Mouse (Mus musculus): ENCODE measurements around the gene Ccnd3. TPM values are rescaled to one million over a fixed set of nuclear protein-coding genes. Genes with fewer than 3 reads are reported as not detected.
A peak's percentile ranks its signal among the peaks of the same experiment; 100 is the strongest.

Gene Ccnd3
- polyA plus RNA-seq, 1 experiment, result 1,622 TPM

GRCm38 (mm10) chr17:47539128-47539527, 34.3 kb downstream of the Ccnd3 start:
- no peaks in the 10 kb centered on the region for H3K27me3 ChIP-seq (ENCODE audit: control insufficient read depth, insufficient read depth, low read length)
- peak; percentile 43 for DNase-seq
- 33% methylated on average over 4 of the region's 4 CpGs for WGBS
- TF ChIP-seq POLR2A (IDR thresholded peaks at IDR 0.05; ENCODE audit: control insufficient read depth, extremely low read depth, insufficient read depth, low read length, poor library complexity), result no peak
- no peak for TF ChIP-seq CTCF (IDR thresholded peaks at IDR 0.05; ENCODE audit: borderline replicate concordance, control insufficient read depth, extremely low read depth, insufficient read depth, low read length, poor library complexity)
- no peak overlapping the region for H3K4me3 ChIP-seq (ENCODE audit: control insufficient read depth, insufficient read depth, low read length)
- H3K4me1 ChIP-seq (replicated peaks; ENCODE audit: control insufficient read depth, insufficient read depth, low read length), result peaks cover 65% of the 10 kb centered on the region
- H3K36me3 ChIP-seq (ENCODE audit: control insufficient read depth, insufficient read depth, low read length), result peaks cover 29% of the 10 kb centered on the region
- H3K27ac ChIP-seq (ENCODE audit: control insufficient read depth, insufficient read depth, low read length), result peak overlapping the region; percentile 64

GRCm38 (mm10) chr17:47542061-47542460, 37.2 kb downstream of the Ccnd3 start:
- Histone ChIP-seq H3K27me3 (ENCODE audit: control insufficient read depth, insufficient read depth, low read length) (no peaks in the 10 kb centered on the region), H3K36me3 (ENCODE audit: control insufficient read depth, insufficient read depth, low read length) (peaks cover 49% of the 10 kb centered on the region), H3K4me3 (ENCODE audit: control insufficient read depth, insufficient read depth, low read length) (no peak overlapping the region), H3K27ac (ENCODE audit: control insufficient read depth, insufficient read depth, low read length) (peak overlapping the region; percentile 82), H3K4me1 (replicated peaks; ENCODE audit: control insufficient read depth, insufficient read depth, low read length) (peaks cover 70% of the 10 kb centered on the region)
- TF ChIP-seq CTCF (IDR thresholded peaks at IDR 0.05; ENCODE audit: borderline replicate concordance, control insufficient read depth, extremely low read depth, insufficient read depth, low read length, poor library complexity), result no peak
- no peak for TF ChIP-seq POLR2A (IDR thresholded peaks at IDR 0.05; ENCODE audit: control insufficient read depth, extremely low read depth, insufficient read depth, low read length, poor library complexity)
- WGBS, result 10% methylated on average over 5 of the region's 5 CpGs
- DNase-seq, result peak; percentile 89

GRCm38 (mm10) chr17:47543051-47543650, 38.3 kb downstream of the Ccnd3 start:
- Histone ChIP-seq H3K36me3 (ENCODE audit: control insufficient read depth, insufficient read depth, low read length) (peaks cover 41% of the 10 kb centered on the region), H3K27ac (ENCODE audit: control insufficient read depth, insufficient read depth, low read length) (peak overlapping the region; percentile 82), H3K4me1 (replicated peaks; ENCODE audit: control insufficient read depth, insufficient read depth, low read length) (peaks cover 67% of the 10 kb centered on the region), H3K27me3 (ENCODE audit: control insufficient read depth, insufficient read depth, low read length) (no peaks in the 10 kb centered on the region), H3K4me3 (ENCODE audit: control insufficient read depth, insufficient read depth, low read length) (no peak overlapping the region; the same call in 1 of the 2 replicates)
- DNase-seq, result peak; percentile 55
- WGBS, result 13% methylated on average over 7 of the region's 7 CpGs
- 0 out of 2 replicates have a peak, but pooled peaks have one; percentile 2 for TF ChIP-seq POLR2A (IDR thresholded peaks at IDR 0.05; ENCODE audit: control insufficient read depth, extremely low read depth, insufficient read depth, low read length, poor library complexity)
- TF ChIP-seq CTCF (IDR thresholded peaks at IDR 0.05; ENCODE audit: borderline replicate concordance, control insufficient read depth, extremely low read depth, insufficient read depth, low read length, poor library complexity), result no peak

GRCm38 (mm10) chr17:47545154-47545553, 40.3 kb downstream of the Ccnd3 start:
- 90% methylated on average over 12 of the region's 12 CpGs for WGBS
- peaks cover 36% of the 10 kb centered on the region for H3K36me3 ChIP-seq (ENCODE audit: control insufficient read depth, insufficient read depth, low read length)
- no peak overlapping the region for H3K4me3 ChIP-seq (ENCODE audit: control insufficient read depth, insufficient read depth, low read length)

GRCm38 (mm10) chr17:47545861-47546331, 41.0 kb downstream of the Ccnd3 start:
- Histone ChIP-seq H3K4me1 (replicated peaks; ENCODE audit: control insufficient read depth, insufficient read depth, low read length) (peaks cover 58% of the 10 kb centered on the region), H3K36me3 (ENCODE audit: control insufficient read depth, insufficient read depth, low read length) (peaks cover 36% of the 10 kb centered on the region), H3K27ac (ENCODE audit: control insufficient read depth, insufficient read depth, low read length) (no peak overlapping the region), H3K4me3 (ENCODE audit: control insufficient read depth, insufficient read depth, low read length) (no peak overlapping the region), H3K27me3 (ENCODE audit: control insufficient read depth, insufficient read depth, low read length) (no peaks in the 10 kb centered on the region)
- WGBS, result 93% methylated on average over 17 of the region's 17 CpGs
- TF ChIP-seq CTCF (IDR thresholded peaks at IDR 0.05; ENCODE audit: borderline replicate concordance, control insufficient read depth, extremely low read depth, insufficient read depth, low read length, poor library complexity) (no peak), POLR2A (IDR thresholded peaks at IDR 0.05; ENCODE audit: control insufficient read depth, extremely low read depth, insufficient read depth, low read length, poor library complexity) (0 out of 2 replicates have a peak, but pooled peaks have one; percentile 16)
- no peak for DNase-seq

More at GRCm38 (mm10) chr17:47545154-47545553, 40.3 kb downstream of the Ccnd3 start:
- Histone ChIP-seq H3K4me1 (replicated peaks; ENCODE audit: control insufficient read depth, insufficient read depth, low read length) (peaks cover 62% of the 10 kb centered on the region), H3K27me3 (ENCODE audit: control insufficient read depth, insufficient read depth, low read length) (no peaks in the 10 kb centered on the region), H3K27ac (ENCODE audit: control insufficient read depth, insufficient read depth, low read length) (peak overlapping the region; percentile 14; the same call in 1 of the 2 replicates)
- DNase-seq, result no peak
- no peak for TF ChIP-seq POLR2A (IDR thresholded peaks at IDR 0.05; ENCODE audit: control insufficient read depth, extremely low read depth, insufficient read depth, low read length, poor library complexity)
- no peak for TF ChIP-seq CTCF (IDR thresholded peaks at IDR 0.05; ENCODE audit: borderline replicate concordance, control insufficient read depth, extremely low read depth, insufficient read depth, low read length, poor library complexity)

- peaks cover 45% of the 10 kb centered on the region for H3K4me1 ChIP-seq (replicated peaks; ENCODE audit: control insufficient read depth, insufficient read depth, low read length)
- WGBS, result 94% methylated on average over 7 of the region's 7 CpGs
- DNase-seq, result no peak
- TF ChIP-seq CTCF (IDR thresholded peaks at IDR 0.05; ENCODE audit: borderline replicate concordance, control insufficient read depth, extremely low read depth, insufficient read depth, low read length, poor library complexity), result no peak
- no peaks in the 10 kb centered on the region for H3K27me3 ChIP-seq (ENCODE audit: control insufficient read depth, insufficient read depth, low read length)
- H3K36me3 ChIP-seq (ENCODE audit: control insufficient read depth, insufficient read depth, low read length), result peaks cover 22% of the 10 kb centered on the region
- no peak overlapping the region for H3K4me3 ChIP-seq (ENCODE audit: control insufficient read depth, insufficient read depth, low read length)
- H3K27ac ChIP-seq (ENCODE audit: control insufficient read depth, insufficient read depth, low read length), result no peak overlapping the region
These were observed 46.2 kb downstream of the Ccnd3 start for GRCm38 (mm10) chr17:47551049-47551448.

Data from thymus, adult 2 months (tissue).